Mouse (Mus musculus): ENCODE results near the gene Anks4b. TPM values are rescaled to one million over a fixed set of nuclear protein-coding genes. Genes with fewer than 3 reads are reported as not detected.

Anks4b gene
- 0.04 and 0.09 TPM in 2 replicates for polyA plus RNA-seq (2015; fragmentation: Nextera tagmentation; extraction: Ambion mirVana)

GRCm38 (mm10) chr7:120173603-120174244, at the start of gene Anks4b:
Gene Anks4b, plus strand, starts transcription at chr7:120173858.
- DNase-seq (ENCODE audit: low spot score), result no peak

GRCm38 (mm10) chr7:120124844-120125243, 48.8 kb upstream of the Anks4b start:
- peak; percentile 24 for DNase-seq (ENCODE audit: low spot score)

- DNase-seq (ENCODE audit: low spot score), result no peak
Measured at GRCm38 (mm10) chr7:120126976-120127685, 46.5 kb upstream of the Anks4b start.

GRCm38 (mm10) chr7:120127686-120128059, 46.0 kb upstream of the Anks4b start:
- DNase-seq (ENCODE audit: low spot score), result no peak

GRCm38 (mm10) chr7:120128951-120129350, 44.7 kb upstream of the Anks4b start:
- no peak for DNase-seq (ENCODE audit: low spot score)

- no peak for DNase-seq (ENCODE audit: low spot score)
Measured at GRCm38 (mm10) chr7:120142743-120143142, 30.9 kb upstream of the Anks4b start.

- no peak for DNase-seq (ENCODE audit: low spot score)
Measured at GRCm38 (mm10) chr7:120145191-120145590, 28.5 kb upstream of the Anks4b start, which contains the start of gene Zp2. Gene Zp2, minus strand, starts transcription at chr7:120145291.

GRCm38 (mm10) chr7:120150257-120150656, 23.4 kb upstream of the Anks4b start:
- DNase-seq (ENCODE audit: low spot score), result no peak

GRCm38 (mm10) chr7:120150898-120151297, 22.8 kb upstream of the Anks4b start:
- DNase-seq (ENCODE audit: low spot score), result no peak

GRCm38 (mm10) chr7:120156841-120157409, 16.7 kb upstream of the Anks4b start:
- no peak for DNase-seq (ENCODE audit: low spot score)

GRCm38 (mm10) chr7:120157575-120158061, 16.0 kb upstream of the Anks4b start:
- DNase-seq (ENCODE audit: low spot score), result no peak

GRCm38 (mm10) chr7:120158121-120158613, 15.5 kb upstream of the Anks4b start:
- no peak for DNase-seq (ENCODE audit: low spot score)

GRCm38 (mm10) chr7:120163581-120164251, 9.9 kb upstream of the Anks4b start:
- DNase-seq (ENCODE audit: low spot score), result no peak

- DNase-seq (ENCODE audit: low spot score), result no peak
Measured at GRCm38 (mm10) chr7:120172188-120172700, 1.4 kb upstream of the Anks4b start.

GRCm38 (mm10) chr7:120174723-120175504, 1.3 kb downstream of the Anks4b start:
- DNase-seq (ENCODE audit: low spot score), result no peak

- no peak for DNase-seq (ENCODE audit: low spot score)
Measured at GRCm38 (mm10) chr7:120177611-120178010, 4.0 kb downstream of the Anks4b start.

- DNase-seq (ENCODE audit: low spot score), result no peak
Measured at GRCm38 (mm10) chr7:120178935-120179334, 5.3 kb downstream of the Anks4b start.

GRCm38 (mm10) chr7:120180547-120180946, 6.9 kb downstream of the Anks4b start:
- no peak for DNase-seq (ENCODE audit: low spot score)

GRCm38 (mm10) chr7:120181401-120182230, 8.0 kb downstream of the Anks4b start:
- DNase-seq (ENCODE audit: low spot score), result no peak

GRCm38 (mm10) chr7:120182891-120183290, 9.2 kb downstream of the Anks4b start:
- DNase-seq (ENCODE audit: low spot score), result no peak

Data from thymus, postnatal 0 days (tissue).